Mouse (Mus musculus) forebrain, embryonic 11.5 days (tissue): ENCODE data around the gene Sec22a. TPM values are rescaled to one million over a fixed set of nuclear protein-coding genes. Genes with fewer than 3 reads are reported as not detected.

Source experiments
- polyA plus RNA-seq: library from polyadenylated mRNA; unstranded; fragments of >200 nt; fragmentation: Nextera tagmentation; extraction: Ambion mirVana; gene quantifications from 2 replicates; pipeline ENCODE4 v1.2.1, GENCODE M21; 2014

The Sec22a gene
- polyA plus RNA-seq, 1 experiment from 2014 or later = 45.4 TPM

Other genes starting within 250 kb of the Sec22a start
- 1.8 and 2.1 TPM in 2 replicates for gene Adcy5, start 209.0 kb downstream of the Sec22a start, polyA plus RNA-seq
- gene Pdia5, start 127.0 kb upstream of the Sec22a start, polyA plus RNA-seq = 7.8 and 9.3 TPM in 2 replicates
- gene Sema5b, start 177.2 kb upstream of the Sec22a start, polyA plus RNA-seq = 58.0 and 62.6 TPM in 2 replicates